Mouse (Mus musculus): ENCODE data around the gene Arhgef28. TPM values are rescaled to one million over a fixed set of nuclear protein-coding genes. Genes with fewer than 3 reads are reported as not detected.

The Arhgef28 gene
- polyA plus RNA-seq (2012; rRNA removed) = 6.5 and 8.7 TPM in 2 replicates

- H3K27me3 ChIP-seq (ENCODE audit: control insufficient read depth, insufficient read depth, low read length) = no peaks in the 10 kb centered on the region
- H3K27ac ChIP-seq (ENCODE audit: insufficient read depth, low read length) = no peak within 1 kb of the TSS
- peaks cover 8% of the 10 kb centered on the region for H3K4me1 ChIP-seq (ENCODE audit: control insufficient read depth, insufficient read depth, low read length)
- DNase-seq = peak; percentile 30 to 45
- under 1% methylated on average over 63 of the region's 76 CpGs for WGBS
- TF ChIP-seq CTCF (IDR thresholded peaks at IDR 0.05; ENCODE audit: borderline replicate concordance, insufficient read depth, low read depth, low read length) (no peak), POLR2A (IDR thresholded peaks at IDR 0.05; ENCODE audit: borderline replicate concordance, insufficient read depth, low read length) (no peak)
- H3K4me3 ChIP-seq (replicated peaks; ENCODE audit: insufficient read depth, low read depth, low read length) = peak within 1 kb of the TSS; percentile 44
Observed at GRCm38 (mm10) chr13:98205771-98206545, at the start of gene Arhgef28. Gene Arhgef28 (minus strand): TSS chr13:98206439.

GRCm38 (mm10) chr13:98254921-98255320, 48.7 kb upstream of the Arhgef28 start:
- Histone ChIP-seq H3K27me3 (ENCODE audit: control insufficient read depth, insufficient read depth, low read length) (no peaks in the 10 kb centered on the region), H3K4me1 (ENCODE audit: control insufficient read depth, insufficient read depth, low read length) (no peaks in the 10 kb centered on the region), H3K27ac (ENCODE audit: insufficient read depth, low read length) (no peak overlapping the region), H3K4me3 (replicated peaks; ENCODE audit: insufficient read depth, low read depth, low read length) (no peak overlapping the region)
- WGBS = 59% methylated on average over 9 of the region's 9 CpGs
- DNase-seq = no peak
- TF ChIP-seq CTCF (IDR thresholded peaks at IDR 0.05; ENCODE audit: borderline replicate concordance, insufficient read depth, low read depth, low read length) = no peak
- no peak for TF ChIP-seq POLR2A (IDR thresholded peaks at IDR 0.05; ENCODE audit: borderline replicate concordance, insufficient read depth, low read length)

- Histone ChIP-seq H3K27ac (ENCODE audit: insufficient read depth, low read length) (no peak overlapping the region), H3K27me3 (ENCODE audit: control insufficient read depth, insufficient read depth, low read length) (no peaks in the 10 kb centered on the region), H3K4me3 (replicated peaks; ENCODE audit: insufficient read depth, low read depth, low read length) (no peak overlapping the region), H3K4me1 (ENCODE audit: control insufficient read depth, insufficient read depth, low read length) (no peaks in the 10 kb centered on the region)
- DNase-seq = no peak
- WGBS = 89% methylated on average over 10 of the region's 10 CpGs
- no peak for TF ChIP-seq POLR2A (IDR thresholded peaks at IDR 0.05; ENCODE audit: borderline replicate concordance, insufficient read depth, low read length)
- no peak for TF ChIP-seq CTCF (IDR thresholded peaks at IDR 0.05; ENCODE audit: borderline replicate concordance, insufficient read depth, low read depth, low read length)
Observed at GRCm38 (mm10) chr13:98249594-98249993, 43.4 kb upstream of the Arhgef28 start.

GRCm38 (mm10) chr13:98245386-98245785, 39.1 kb upstream of the Arhgef28 start:
- DNase-seq = no peak
- 14% methylated on average over 7 of the region's 7 CpGs for WGBS
- Histone ChIP-seq H3K4me3 (replicated peaks; ENCODE audit: insufficient read depth, low read depth, low read length) (no peak overlapping the region), H3K27me3 (ENCODE audit: control insufficient read depth, insufficient read depth, low read length) (no peaks in the 10 kb centered on the region), H3K27ac (ENCODE audit: insufficient read depth, low read length) (no peak overlapping the region), H3K4me1 (ENCODE audit: control insufficient read depth, insufficient read depth, low read length) (no peaks in the 10 kb centered on the region)
- TF ChIP-seq CTCF (IDR thresholded peaks at IDR 0.05; ENCODE audit: borderline replicate concordance, insufficient read depth, low read depth, low read length) = no peak
- no peak for TF ChIP-seq POLR2A (IDR thresholded peaks at IDR 0.05; ENCODE audit: borderline replicate concordance, insufficient read depth, low read length)

- Histone ChIP-seq H3K27ac (ENCODE audit: insufficient read depth, low read length) (no peak overlapping the region), H3K27me3 (ENCODE audit: control insufficient read depth, insufficient read depth, low read length) (no peaks in the 10 kb centered on the region), H3K4me3 (replicated peaks; ENCODE audit: insufficient read depth, low read depth, low read length) (no peak overlapping the region), H3K4me1 (ENCODE audit: control insufficient read depth, insufficient read depth, low read length) (no peaks in the 10 kb centered on the region)
- no peak for DNase-seq
- 19% methylated on average over 5 of the region's 5 CpGs for WGBS
- TF ChIP-seq POLR2A (IDR thresholded peaks at IDR 0.05; ENCODE audit: borderline replicate concordance, insufficient read depth, low read length) = no peak
- TF ChIP-seq CTCF (IDR thresholded peaks at IDR 0.05; ENCODE audit: borderline replicate concordance, insufficient read depth, low read depth, low read length) = no peak
Observed at GRCm38 (mm10) chr13:98244571-98245350, 38.5 kb upstream of the Arhgef28 start.

GRCm38 (mm10) chr13:98241531-98242282, 35.5 kb upstream of the Arhgef28 start:
- no peak overlapping the region for H3K4me3 ChIP-seq (replicated peaks; ENCODE audit: insufficient read depth, low read depth, low read length)
- TF ChIP-seq POLR2A (IDR thresholded peaks at IDR 0.05; ENCODE audit: borderline replicate concordance, insufficient read depth, low read length) = no peak
- no peaks in the 10 kb centered on the region for H3K4me1 ChIP-seq (ENCODE audit: control insufficient read depth, insufficient read depth, low read length)
- H3K27ac ChIP-seq (ENCODE audit: insufficient read depth, low read length) = no peak overlapping the region
- no peaks in the 10 kb centered on the region for H3K27me3 ChIP-seq (ENCODE audit: control insufficient read depth, insufficient read depth, low read length)
- 63% methylated on average over 9 of the region's 9 CpGs for WGBS
- no peak for DNase-seq

GRCm38 (mm10) chr13:98239978-98240641, 33.9 kb upstream of the Arhgef28 start:
- DNase-seq = peak; percentile 30 to 61
- TF ChIP-seq CTCF (IDR thresholded peaks at IDR 0.05; ENCODE audit: borderline replicate concordance, insufficient read depth, low read depth, low read length) (peak; percentile 64; the same call in 1 of the 2 replicates), POLR2A (IDR thresholded peaks at IDR 0.05; ENCODE audit: borderline replicate concordance, insufficient read depth, low read length) (no peak)
- Histone ChIP-seq H3K4me3 (replicated peaks; ENCODE audit: insufficient read depth, low read depth, low read length) (no peak overlapping the region), H3K27ac (ENCODE audit: insufficient read depth, low read length) (no peak overlapping the region), H3K4me1 (ENCODE audit: control insufficient read depth, insufficient read depth, low read length) (no peaks in the 10 kb centered on the region), H3K27me3 (ENCODE audit: control insufficient read depth, insufficient read depth, low read length) (no peaks in the 10 kb centered on the region)
- WGBS = 14% methylated on average over 12 of the region's 12 CpGs
